Mouse (Mus musculus) small intestine, adult 2 months (tissue): ENCODE measurements at regions not wholly inside any gene's neighbourhood (a gene's known extent, or its start where the extent isn't known, plus 50 kb on each side); places are given as distances from the start of the nearest gene placed in this dataset.

Source experiments
- CTCF ChIP-seq: fragments of 200-500 bp; IDR thresholded peaks from 2 replicates; pipeline ENCODE4 v1.5.1; 2012; ENCODE audit warnings: low read depth, mild to moderate bottlenecking, control low read depth, inconsistent platforms, low read length, moderate library complexity, mixed read lengths; ENCODE audit not compliant: insufficient replicate concordance, insufficient read length; ENCODE audit errors: extremely low read depth
- POLR2A ChIP-seq: fragments of 200-500 bp; IDR thresholded peaks from 2 replicates; pipeline ENCODE4 v1.6.1; 2012; ENCODE audit warnings: low read depth, mild to moderate bottlenecking, control low read depth, inconsistent platforms, low read length, moderate library complexity

GRCm38 (mm10) chr17:51277161-51277560 is 98.0 kb upstream of the Tbc1d5 start:
- TF ChIP-seq CTCF (no peak), POLR2A (no peak)
